Mouse (Mus musculus) kidney, adult 2 months (tissue): ENCODE measurements around the gene Sik2.

ENCODE experiments used
- CTCF ChIP-seq: fragments of 200-500 bp; conservative IDR thresholded peaks from 2 replicates; pipeline ENCODE4 v1.5.1; 2011; ENCODE audit warnings: low read depth, mild to moderate bottlenecking, control low read depth, low read length, moderate library complexity, mixed read lengths; ENCODE audit not compliant: insufficient read depth, insufficient read length
- POLR2A ChIP-seq: fragments of 200-500 bp; IDR thresholded peaks from one replicate; pipeline ENCODE4 v1.6.1; 2011; ENCODE audit warnings: low read depth, low read length, control low read depth

DNA sequence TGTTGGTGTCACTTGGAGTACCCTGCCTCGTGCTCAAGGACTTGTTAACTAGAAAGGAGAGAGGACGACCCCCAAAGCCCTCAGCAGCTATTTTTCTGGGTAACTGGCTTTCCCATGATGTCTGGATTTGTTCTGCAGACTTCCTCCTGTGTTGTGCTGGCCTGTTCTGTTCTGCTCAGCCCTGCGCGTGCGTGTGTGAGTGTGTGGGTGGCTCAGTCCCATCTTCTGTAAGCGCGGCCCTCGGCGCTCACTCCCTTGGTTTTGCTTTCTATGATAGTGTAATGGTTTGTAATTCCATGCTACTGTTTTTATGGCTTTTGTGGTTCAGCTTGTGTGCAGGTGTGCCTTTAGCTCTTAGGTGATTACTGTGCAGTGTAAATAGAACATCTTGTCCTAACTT is 135.7 kb downstream of the Sik2 start:
- TF ChIP-seq POLR2A (no peak), CTCF (no peak)
